Mouse (Mus musculus): ENCODE data around the gene Tspan31. TPM values are rescaled to one million over a fixed set of nuclear protein-coding genes. Genes with fewer than 3 reads are reported as not detected.
A peak's percentile ranks its signal among the peaks of the same experiment; 100 is the strongest.
"Not testable (repeated sequence)": the region's sequence is repeated elsewhere in the genome, so short reads cannot be mapped to it uniquely, and the experiment has no call there.

Gene Tspan31
- polyA plus RNA-seq, 1 experiment, result 118 TPM

DNA sequence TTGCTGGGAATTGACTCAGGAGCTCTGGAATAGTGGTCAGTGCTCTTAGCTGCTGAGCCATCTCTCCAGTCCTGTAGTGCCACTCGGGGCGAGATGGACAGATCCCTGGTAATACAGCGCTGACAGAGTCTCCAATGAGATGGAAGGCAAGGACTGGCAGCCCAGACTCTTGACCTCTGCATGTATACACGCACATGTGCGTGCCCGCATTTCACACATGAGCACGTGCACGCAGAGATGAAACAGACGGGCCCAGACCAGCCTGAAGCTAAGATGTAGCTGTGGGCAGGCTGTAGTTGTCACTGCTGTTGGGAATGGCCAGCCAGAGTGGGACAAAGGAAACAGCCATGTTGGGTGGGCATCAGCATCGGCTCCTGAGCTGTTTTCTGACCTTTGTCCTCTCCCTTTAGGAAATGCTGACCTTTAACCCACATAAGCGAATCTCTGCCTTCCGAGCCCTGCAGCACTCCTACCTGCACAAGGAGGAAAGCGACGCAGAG, 3.5 kb downstream of the Tspan31 start:
- Histone ChIP-seq H3K27ac (ENCODE audit: insufficient read depth, low read length) (no peak overlapping the region), H3K4me3 (ENCODE audit: insufficient read depth, low read length) (no peak overlapping the region), H3K4me1 (ENCODE audit: control insufficient read depth, insufficient read depth, low read length) (peaks cover 5% of the 10 kb centered on the region; the same call in 1 of the 2 replicates)
- no peak for TF ChIP-seq CTCF (IDR thresholded peaks at IDR 0.05; ENCODE audit: borderline replicate concordance, insufficient read depth, low read length)
- TF ChIP-seq POLR2A (IDR thresholded peaks at IDR 0.05; ENCODE audit: low read depth, low read length), result 0 out of 2 replicates have a peak, but pooled peaks have one; percentile 23

GRCm38 (mm10) chr10:127065981-127066380, 4.1 kb downstream of the Tspan31 start:
- H3K27ac ChIP-seq (ENCODE audit: insufficient read depth, low read length), result no peak overlapping the region
- H3K4me3 ChIP-seq (ENCODE audit: insufficient read depth, low read length), result no peak overlapping the region
- TF ChIP-seq POLR2A (IDR thresholded peaks at IDR 0.05; ENCODE audit: low read depth, low read length) (no peak), CTCF (IDR thresholded peaks at IDR 0.05; ENCODE audit: borderline replicate concordance, insufficient read depth, low read length) (no peak)
- peaks cover 5% of the 10 kb centered on the region; the same call in 1 of the 2 replicates for H3K4me1 ChIP-seq (ENCODE audit: control insufficient read depth, insufficient read depth, low read length)

DNA sequence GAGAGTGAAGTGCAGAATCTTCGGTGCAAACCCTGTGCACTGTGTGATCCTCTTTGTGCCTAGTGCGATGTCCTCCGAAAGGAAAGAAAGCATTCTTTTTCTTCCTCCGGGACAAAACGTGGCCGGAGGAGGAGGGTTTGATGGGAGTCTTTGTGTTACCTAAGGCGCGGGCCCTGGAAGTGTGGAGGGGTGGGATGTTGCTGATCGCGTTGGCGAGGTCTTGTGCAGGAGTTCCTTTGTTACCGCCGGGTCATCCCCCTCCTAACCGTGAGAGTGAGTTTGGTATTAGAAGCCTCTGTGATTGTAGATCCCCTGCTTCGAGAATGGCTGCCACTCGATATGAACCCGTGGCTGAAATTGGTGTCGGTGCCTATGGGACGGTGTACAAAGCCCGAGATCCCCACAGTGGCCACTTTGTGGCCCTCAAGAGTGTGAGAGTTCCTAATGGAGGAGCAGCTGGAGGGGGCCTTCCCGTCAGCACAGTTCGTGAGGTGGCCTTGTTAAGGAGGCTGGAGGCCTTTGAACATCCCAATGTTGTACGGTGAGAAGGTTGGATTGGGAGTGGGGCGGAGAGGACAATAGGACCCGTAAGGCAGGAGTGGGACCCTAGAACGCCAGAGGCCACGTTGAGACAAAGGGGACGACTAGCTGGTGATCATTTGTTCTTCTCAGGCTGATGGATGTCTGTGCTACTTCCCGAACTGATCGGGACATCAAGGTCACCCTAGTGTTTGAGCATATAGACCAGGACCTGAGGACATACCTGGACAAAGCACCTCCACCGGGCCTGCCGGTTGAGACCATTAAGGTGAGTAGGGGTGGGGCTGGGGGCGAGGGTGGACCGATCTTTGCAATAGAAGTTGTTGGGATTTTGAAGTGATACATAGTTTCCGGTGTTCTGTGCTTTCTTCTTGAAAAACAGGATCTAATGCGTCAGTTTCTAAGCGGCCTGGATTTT, 5.9 kb downstream of the Tspan31 start:
- peaks cover 5% of the 10 kb centered on the region; the same call in 1 of the 2 replicates for H3K4me1 ChIP-seq (ENCODE audit: control insufficient read depth, insufficient read depth, low read length)
- H3K4me3 ChIP-seq (ENCODE audit: insufficient read depth, low read length), result peak overlapping the region; percentile 92
- TF ChIP-seq POLR2A (IDR thresholded peaks at IDR 0.05; ENCODE audit: low read depth, low read length), result 0 out of 2 replicates have a peak, but pooled peaks have one; percentile 1
- no peak for TF ChIP-seq CTCF (IDR thresholded peaks at IDR 0.05; ENCODE audit: borderline replicate concordance, insufficient read depth, low read length)
- H3K27ac ChIP-seq (ENCODE audit: insufficient read depth, low read length), result peak overlapping the region; percentile 56

DNA sequence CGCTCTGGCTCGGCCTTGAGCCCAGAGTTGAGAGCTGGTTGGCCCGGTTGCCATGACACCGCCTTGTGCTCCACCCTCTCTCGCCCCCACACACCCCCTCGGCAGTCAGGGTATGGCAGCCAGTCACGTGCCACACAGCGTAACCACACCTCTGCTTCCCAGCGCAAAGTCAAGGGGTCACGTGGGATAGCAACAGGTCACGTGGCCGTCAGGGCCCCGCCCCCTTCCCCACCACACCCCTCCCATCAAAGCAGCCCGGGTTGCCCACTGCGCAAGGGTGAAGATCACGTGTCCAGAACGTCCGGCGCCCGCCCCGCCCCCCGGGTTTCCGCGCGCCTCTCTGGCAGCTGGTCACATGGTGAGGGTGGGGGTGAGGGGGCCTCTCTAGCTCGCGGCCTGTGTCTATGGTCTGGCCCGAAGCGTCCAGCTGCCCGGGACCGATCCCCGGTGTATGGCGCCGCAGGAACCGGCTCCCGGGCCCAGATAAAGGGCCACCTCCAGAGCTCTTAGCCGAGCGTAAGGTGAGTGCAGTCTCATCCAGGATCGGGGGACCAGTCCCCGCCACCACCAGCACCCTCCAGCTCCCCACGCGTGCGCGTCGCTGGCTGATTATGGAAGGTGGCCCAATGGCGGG, 6.7 kb downstream of the Tspan31 start, which contains the start of gene Cdk4:
Cdk4 (plus strand) TSS at position 296 of the 634 bp plus-strand sequence.
- TF ChIP-seq CTCF (IDR thresholded peaks at IDR 0.05; ENCODE audit: borderline replicate concordance, insufficient read depth, low read length) (no peak), POLR2A (IDR thresholded peaks at IDR 0.05; ENCODE audit: low read depth, low read length) (peak; percentile 62)
- H3K27ac ChIP-seq (ENCODE audit: insufficient read depth, low read length), result peak within 1 kb of the TSS; percentile 56
- H3K4me3 ChIP-seq (ENCODE audit: insufficient read depth, low read length), result peak within 1 kb of the TSS; percentile 92
- peaks cover 2% of the 10 kb centered on the region; the same call in 1 of the 2 replicates for H3K4me1 ChIP-seq (ENCODE audit: control insufficient read depth, insufficient read depth, low read length)

GRCm38 (mm10) chr10:127062503-127062902, 7.6 kb downstream of the Tspan31 start:
- no peak overlapping the region for H3K4me3 ChIP-seq (ENCODE audit: insufficient read depth, low read length)
- H3K27ac ChIP-seq (ENCODE audit: insufficient read depth, low read length), result no peak overlapping the region
- TF ChIP-seq CTCF (IDR thresholded peaks at IDR 0.05; ENCODE audit: borderline replicate concordance, insufficient read depth, low read length) (no peak), POLR2A (IDR thresholded peaks at IDR 0.05; ENCODE audit: low read depth, low read length) (no peak)
- H3K4me1 ChIP-seq (ENCODE audit: control insufficient read depth, insufficient read depth, low read length), result no peaks in the 10 kb centered on the region; the same call in 1 of the 2 replicates

DNA sequence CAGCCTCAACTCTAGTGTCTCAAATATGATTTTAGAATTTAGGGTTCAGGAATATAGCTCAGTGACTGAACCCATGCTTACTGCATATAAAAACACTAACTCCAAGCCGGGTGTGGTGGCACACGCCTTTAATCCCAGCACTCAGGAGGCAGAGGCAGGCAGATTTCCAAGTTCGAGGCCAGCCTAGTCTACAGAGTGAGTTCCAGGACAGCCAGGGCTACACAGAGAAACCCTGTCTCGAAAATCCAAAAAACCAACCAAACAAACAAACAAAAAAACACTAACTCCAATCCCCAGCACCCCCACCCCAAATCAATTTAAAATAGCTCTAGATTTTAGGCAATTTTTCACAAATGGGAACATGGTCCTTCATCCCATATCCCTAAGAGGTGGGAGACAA, 8.0 kb downstream of the Tspan31 start:
- not testable (repeated sequence) for H3K4me1 ChIP-seq (ENCODE audit: control insufficient read depth, insufficient read depth, low read length); H3K4me3 ChIP-seq (ENCODE audit: insufficient read depth, low read length); H3K27ac ChIP-seq (ENCODE audit: insufficient read depth, low read length)

DNA sequence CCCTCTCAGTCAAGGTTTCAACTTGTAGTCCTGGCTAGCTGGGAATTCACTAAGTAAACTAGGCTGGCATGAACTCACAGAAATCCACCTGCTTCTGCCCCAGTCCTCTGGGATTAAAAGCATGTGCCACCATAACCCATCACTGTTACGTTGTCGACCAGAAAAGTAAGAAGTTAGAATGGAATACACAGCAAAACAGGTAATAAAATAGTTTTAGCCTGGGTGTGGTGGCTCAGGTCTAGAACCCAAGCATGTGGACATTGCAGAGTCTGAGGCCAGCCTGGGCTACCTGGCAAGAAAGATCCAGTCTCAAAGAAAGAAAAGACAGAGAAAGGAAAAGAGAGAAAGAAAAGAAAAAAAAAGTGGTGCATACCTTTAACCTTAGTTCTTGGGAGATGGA, 8.6 kb downstream of the Tspan31 start:
- Histone ChIP-seq H3K4me1 (ENCODE audit: control insufficient read depth, insufficient read depth, low read length) (no peaks in the 10 kb centered on the region; the same call in 1 of the 2 replicates), H3K27ac (ENCODE audit: insufficient read depth, low read length) (no peak overlapping the region), H3K4me3 (ENCODE audit: insufficient read depth, low read length) (no peak overlapping the region)
- no peak for TF ChIP-seq POLR2A (IDR thresholded peaks at IDR 0.05; ENCODE audit: low read depth, low read length)
- no peak for TF ChIP-seq CTCF (IDR thresholded peaks at IDR 0.05; ENCODE audit: borderline replicate concordance, insufficient read depth, low read length)

- no peak overlapping the region for H3K4me3 ChIP-seq (ENCODE audit: insufficient read depth, low read length)
- TF ChIP-seq CTCF (IDR thresholded peaks at IDR 0.05; ENCODE audit: borderline replicate concordance, insufficient read depth, low read length), result no peak
- no peak for TF ChIP-seq POLR2A (IDR thresholded peaks at IDR 0.05; ENCODE audit: low read depth, low read length)
- H3K4me1 ChIP-seq (ENCODE audit: control insufficient read depth, insufficient read depth, low read length), result no peaks in the 10 kb centered on the region; the same call in 1 of the 2 replicates
- H3K27ac ChIP-seq (ENCODE audit: insufficient read depth, low read length), result no peak overlapping the region
These were observed 9.0 kb downstream of the Tspan31 start for GRCm38 (mm10) chr10:127061085-127061484.

DNA sequence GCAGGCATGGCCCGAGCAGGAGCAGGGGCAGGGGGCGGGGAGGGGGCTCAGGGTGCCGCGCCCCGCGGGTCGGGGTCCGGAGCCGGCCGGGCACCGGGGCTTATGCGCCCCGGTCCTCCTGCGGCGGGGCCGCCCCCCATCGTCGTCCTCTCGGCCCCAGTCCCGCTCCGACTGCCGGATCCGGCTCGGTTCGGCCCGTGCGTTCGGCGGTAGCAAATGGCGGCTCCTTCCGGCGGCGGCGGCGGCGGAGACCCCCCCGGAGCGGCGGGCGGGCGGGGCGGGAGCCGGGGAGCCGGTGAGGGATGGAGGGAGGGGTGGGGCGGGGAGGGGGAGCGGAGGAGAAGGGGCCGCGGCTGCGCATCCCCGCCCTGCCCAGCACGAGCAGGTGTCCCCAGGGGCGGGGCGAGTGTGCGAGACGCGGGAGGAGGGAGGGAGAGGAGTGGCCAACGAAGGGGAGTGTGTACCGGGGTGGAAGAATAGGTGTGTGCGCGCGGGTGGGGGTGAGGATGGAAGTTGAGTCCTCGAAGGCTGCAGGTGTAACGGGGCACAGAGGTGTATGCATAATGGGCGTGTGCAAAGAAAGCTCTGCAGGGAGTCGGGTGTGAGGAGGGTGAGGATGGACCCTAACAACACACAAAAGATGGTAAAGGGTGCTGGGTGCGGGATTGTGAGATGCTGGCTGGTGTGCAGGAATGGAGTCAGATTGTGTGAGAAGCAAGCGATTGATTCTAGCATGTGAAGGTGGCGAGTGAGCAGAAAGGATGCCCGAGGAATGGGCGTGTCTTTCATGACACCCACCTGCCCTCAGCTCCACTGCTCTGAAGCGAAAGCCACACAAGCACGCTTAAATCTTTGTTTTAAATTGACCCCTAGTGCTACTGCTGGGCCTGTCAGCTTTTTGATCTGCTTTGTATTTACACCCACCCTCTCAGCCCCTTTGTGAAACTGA, 9.8 kb downstream of the Tspan31 start, which contains the start of gene March9:
March9 (minus strand) TSS at position 217 of the 949 bp plus-strand sequence.
- Histone ChIP-seq H3K4me3 (ENCODE audit: insufficient read depth, low read length) (peak within 1 kb of the TSS; percentile 25; the same call in 1 of the 2 replicates), H3K4me1 (ENCODE audit: control insufficient read depth, insufficient read depth, low read length) (no peaks in the 10 kb centered on the region), H3K27ac (ENCODE audit: insufficient read depth, low read length) (no peak within 1 kb of the TSS)
- TF ChIP-seq CTCF (IDR thresholded peaks at IDR 0.05; ENCODE audit: borderline replicate concordance, insufficient read depth, low read length), result no peak
- no peak for TF ChIP-seq POLR2A (IDR thresholded peaks at IDR 0.05; ENCODE audit: low read depth, low read length)

Measured in embryonic fibroblast, embryonic 13.5 days (primary cell).